Mouse (Mus musculus) frontal cortex, postnatal 10 days (tissue): ENCODE measurements around the gene Gm6356.
"Not testable (repeated sequence)": the region's sequence is repeated elsewhere in the genome, so short reads cannot be mapped to it uniquely, and the experiment has no call there.

Experiments
- DNase-seq, 2 experiments: peaks; one replicate each; pipeline ENCODE4 v3.0.0; 2022; ENCODE audit warnings: low spot score in 2 of 2, mixed read lengths in 1 of 2

Gene Gm6356

GRCm38 (mm10) chr14:6973718-6974117, at the start of gene Gm6356:
TSS of gene Gm6356 (minus strand) at chr14:6973818.
- DNase-seq: not testable (repeated sequence)
